Mouse (Mus musculus) heart, embryonic 12.5 days (tissue): ENCODE results near the gene Msl1. TPM values are rescaled to one million over a fixed set of nuclear protein-coding genes. Genes with fewer than 3 reads are reported as not detected.

ENCODE experiments used
- ATAC-seq: fragments of 200-750 bp; cut with Nextera tagmentation; 2 replicates; pipeline ENCODE4 v1.8.0; 2017; ENCODE audit warnings: moderate TSS enrichment, moderate library complexity; ENCODE audit not compliant: insufficient number of reproducible peaks, low FRiP score
- H3K27ac ChIP-seq: fragments of 300-500 bp; sonication (generic); 2 replicates; pipeline ENCODE4 v1.5.1; 2016; ENCODE audit warnings: mild to moderate bottlenecking, moderate library complexity; ENCODE audit not compliant: poor library complexity, severe bottlenecking
- H3K27me3 ChIP-seq: fragments of 300-500 bp; sonication (generic); replicated peaks from 2 replicates; pipeline ENCODE4 v1.6.1; 2016; ENCODE audit warnings: mild to moderate bottlenecking, moderate library complexity
- H3K36me3 ChIP-seq: fragments of 300-500 bp; sonication (generic); 2 replicates; pipeline ENCODE4 v1.6.1; 2016; ENCODE audit warnings: mild to moderate bottlenecking, moderate library complexity
- H3K4me1 ChIP-seq: fragments of 300-500 bp; sonication (generic); replicated peaks from 2 replicates; pipeline ENCODE4 v1.6.1; 2016; ENCODE audit warnings: mild to moderate bottlenecking
- H3K4me2 ChIP-seq: fragments of 300-500 bp; sonication (generic); 2 replicates; pipeline ENCODE4 v1.6.1; 2016; ENCODE audit warnings: mild to moderate bottlenecking, moderate library complexity
- H3K4me3 ChIP-seq: fragments of 300-500 bp; sonication (generic); 2 replicates; pipeline ENCODE4 v1.5.1; 2016; ENCODE audit warnings: mild to moderate bottlenecking
- H3K9ac ChIP-seq: fragments of 300-500 bp; sonication (generic); 2 replicates; pipeline ENCODE4 v1.6.1; 2016; ENCODE audit warnings: mild to moderate bottlenecking, moderate library complexity
- H3K9me3 ChIP-seq: fragments of 300-500 bp; sonication (generic); replicated peaks from 2 replicates; pipeline ENCODE4 v1.6.1; 2016; ENCODE audit warnings: mild to moderate bottlenecking, moderate library complexity
- WGBS: fragments of 180-500 bp; shearing (Covaris S2); methylation state at CpG from one replicate; pipeline ENCODE4 v1.1.7; 2016; 5-methylcytosine and 5-hydroxymethylcytosine counted together
- polyA plus RNA-seq: library from polyadenylated mRNA; unstranded; fragments of >200 nt; fragmentation: Nextera tagmentation; extraction: Ambion mirVana; gene quantifications from 2 replicates; pipeline ENCODE4 v1.2.1, GENCODE M21; 2016

Gene Msl1
- polyA plus RNA-seq, 1 experiment from 2014 or later, result 20.3 TPM

DNA sequence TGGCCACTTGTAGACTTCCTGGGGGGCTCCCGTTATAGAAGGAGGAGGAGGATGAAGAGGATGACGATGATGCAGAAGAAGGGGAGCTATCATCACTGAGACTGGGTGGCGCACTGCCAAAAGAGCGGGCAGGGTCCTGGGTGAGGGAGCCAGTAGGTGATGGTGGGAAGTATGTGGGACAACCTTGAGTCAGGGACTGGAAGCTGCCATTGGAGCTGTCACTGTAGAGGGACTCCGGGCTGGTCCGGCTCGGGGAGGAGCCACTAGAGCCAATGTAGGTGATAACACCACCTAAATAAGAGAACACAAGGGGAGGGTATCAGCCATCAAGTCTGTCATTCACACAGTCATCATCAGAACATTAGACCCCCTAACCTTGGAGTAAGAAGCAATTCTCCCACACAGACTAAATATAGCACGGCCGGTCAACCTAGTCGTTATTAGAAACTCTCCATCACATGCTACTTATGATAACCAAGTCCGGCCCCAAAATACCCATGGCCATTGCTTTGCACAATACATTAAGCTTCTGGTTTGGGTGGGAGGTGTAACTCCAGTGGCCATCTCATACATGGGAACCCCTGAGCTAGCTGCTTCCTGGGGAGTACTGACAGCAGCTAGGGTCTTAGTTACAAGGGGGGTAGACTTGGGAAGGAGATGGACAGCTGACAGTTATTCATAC lies 23.3 kb upstream of the Msl1 start:
- H3K4me2 ChIP-seq, result peak overlapping the region; percentile 85
- peaks cover 91% of the 10 kb centered on the region for H3K4me1 ChIP-seq
- H3K9me3 ChIP-seq, result no peaks in the 10 kb centered on the region
- peak overlapping the region; percentile 29; the same call in 1 of the 2 replicates for H3K9ac ChIP-seq
- H3K36me3 ChIP-seq, result peaks cover 35% of the 10 kb centered on the region
- H3K27me3 ChIP-seq, result no peaks in the 10 kb centered on the region
- ATAC-seq, result no peak
- 63% methylated on average over 11 of the region's 11 CpGs for WGBS
- peak overlapping the region; percentile 97 for H3K27ac ChIP-seq
- H3K4me3 ChIP-seq, result no peak overlapping the region

DNA sequence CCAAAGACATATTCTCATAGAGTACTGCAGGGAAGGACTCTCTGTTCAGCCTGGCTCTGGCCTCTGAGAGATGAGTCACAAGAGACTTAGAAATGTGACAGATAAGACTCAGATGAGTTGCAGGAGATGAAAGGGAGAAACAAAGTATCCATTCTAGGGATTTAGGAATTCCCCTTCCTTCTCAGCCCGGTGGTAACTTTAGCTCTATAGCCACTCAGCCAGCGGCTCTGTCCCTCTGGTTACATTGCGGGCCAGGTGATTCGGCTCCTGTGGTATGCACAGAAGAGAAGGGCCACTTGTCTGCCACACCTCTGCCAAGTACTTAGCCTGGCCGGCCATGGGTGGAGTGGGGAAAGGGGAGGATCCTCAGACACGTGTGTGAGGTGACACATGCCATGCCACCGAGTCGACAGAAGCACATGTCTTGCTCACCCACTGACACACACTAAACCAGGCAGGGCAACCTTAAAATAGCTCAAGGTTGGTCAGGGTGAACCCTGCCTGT lies 22.6 kb upstream of the Msl1 start:
- peak overlapping the region; percentile 85 for H3K4me2 ChIP-seq
- H3K4me1 ChIP-seq, result peaks cover 91% of the 10 kb centered on the region
- peak overlapping the region; percentile 29; the same call in 1 of the 2 replicates for H3K9ac ChIP-seq
- H3K36me3 ChIP-seq, result peaks cover 35% of the 10 kb centered on the region
- H3K27ac ChIP-seq, result peak overlapping the region; percentile 97
- no peak overlapping the region for H3K4me3 ChIP-seq
- 38% methylated on average over 8 of the region's 8 CpGs for WGBS
- H3K9me3 ChIP-seq, result no peaks in the 10 kb centered on the region
- ATAC-seq, result peak; percentile 13; the same call in 1 of the 2 replicates
- no peaks in the 10 kb centered on the region for H3K27me3 ChIP-seq

DNA sequence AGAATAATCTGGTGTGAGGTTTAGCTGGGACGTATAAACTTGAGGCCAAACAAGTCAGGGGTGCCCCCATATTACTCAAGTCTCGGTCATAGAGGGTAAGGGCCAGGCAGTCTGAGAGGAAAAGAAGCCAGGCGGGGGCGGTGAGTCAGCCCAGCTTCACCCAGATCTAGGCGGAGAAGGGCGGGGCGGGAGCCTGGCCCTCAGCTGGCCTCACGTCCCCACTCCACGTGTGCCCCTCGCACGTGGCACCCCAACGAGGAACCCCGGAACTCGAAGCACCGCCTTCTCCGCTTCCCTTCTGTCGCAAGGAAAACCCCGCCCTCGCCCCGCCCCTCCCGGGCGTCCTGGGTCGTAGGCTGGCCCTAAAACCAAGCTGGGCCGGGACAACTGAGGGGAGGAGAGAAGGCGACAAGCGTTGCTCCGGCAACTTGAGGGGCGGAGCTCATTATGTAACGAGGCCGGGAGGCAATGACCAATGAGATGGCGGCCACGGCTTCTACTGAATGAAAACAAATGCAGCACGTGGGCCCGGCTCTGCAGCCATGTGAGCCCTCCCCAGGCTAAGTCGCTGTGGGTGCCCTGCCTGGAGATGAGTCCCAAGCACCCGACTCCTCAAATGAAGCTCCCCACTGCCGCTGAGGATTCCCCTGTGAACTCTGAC lies 21.6 kb upstream of the Msl1 start:
- Histone ChIP-seq H3K27me3 (no peaks in the 10 kb centered on the region), H3K4me1 (peaks cover 85% of the 10 kb centered on the region), H3K27ac (peak overlapping the region; percentile 97), H3K9ac (peak overlapping the region; percentile 66), H3K9me3 (no peaks in the 10 kb centered on the region), H3K4me2 (peak overlapping the region; percentile 85), H3K4me3 (peak overlapping the region; percentile 53), H3K36me3 (peaks cover 29% of the 10 kb centered on the region)
- peak; percentile 87 for ATAC-seq
- WGBS, result under 1% methylated on average over 37 of the region's 37 CpGs

DNA sequence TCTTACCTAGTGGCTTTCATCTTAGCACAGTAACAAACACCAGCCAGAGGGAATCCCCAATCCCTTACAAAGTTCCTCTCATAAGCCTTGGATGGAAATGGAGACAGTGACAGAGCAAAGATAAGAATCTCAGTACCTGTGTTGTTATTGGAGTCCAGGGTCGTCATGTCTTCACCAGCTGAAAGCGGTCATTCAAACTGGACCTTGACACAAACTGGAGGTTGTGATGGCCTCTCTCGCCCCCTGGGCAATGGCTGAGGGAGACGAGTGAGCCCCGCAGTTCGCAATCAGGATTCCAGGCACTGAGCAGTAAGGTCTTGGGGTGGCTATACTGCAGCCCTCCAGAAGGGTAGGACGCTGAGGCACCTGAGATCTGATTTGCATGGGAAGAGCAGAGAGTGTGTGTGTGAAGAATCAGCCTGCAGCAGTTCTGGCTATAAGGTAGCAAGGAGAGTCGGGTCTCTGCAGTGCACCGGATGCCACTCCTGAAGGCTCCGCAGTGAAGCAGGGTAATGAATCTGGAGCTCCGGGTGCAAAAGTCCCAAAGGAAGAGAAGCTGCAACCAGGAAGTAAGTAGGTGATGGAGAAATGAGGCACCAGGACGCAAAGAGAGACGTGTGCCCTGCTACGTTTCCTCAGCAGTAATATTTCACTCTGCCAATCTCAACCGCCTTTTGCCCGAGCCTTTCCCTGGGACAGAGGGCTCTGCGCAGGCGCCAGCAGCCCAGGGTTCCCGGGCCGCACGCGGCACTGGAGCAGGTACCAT lies 20.6 kb upstream of the Msl1 start, which contains the start of gene Nr1d1:
Nr1d1 (minus strand) TSS at position 752 of the 766 bp plus-strand sequence.
- Histone ChIP-seq H3K27me3 (no peaks in the 10 kb centered on the region), H3K9ac (peak within 1 kb of the TSS; percentile 66), H3K9me3 (no peaks in the 10 kb centered on the region), H3K4me2 (peak within 1 kb of the TSS; percentile 85), H3K4me3 (peak within 1 kb of the TSS; percentile 53), H3K36me3 (peaks cover 20% of the 10 kb centered on the region), H3K27ac (peak within 1 kb of the TSS; percentile 97), H3K4me1 (peaks cover 75% of the 10 kb centered on the region)
- WGBS, result under 1% methylated on average over 22 of the region's 22 CpGs
- ATAC-seq, result no peak

DNA sequence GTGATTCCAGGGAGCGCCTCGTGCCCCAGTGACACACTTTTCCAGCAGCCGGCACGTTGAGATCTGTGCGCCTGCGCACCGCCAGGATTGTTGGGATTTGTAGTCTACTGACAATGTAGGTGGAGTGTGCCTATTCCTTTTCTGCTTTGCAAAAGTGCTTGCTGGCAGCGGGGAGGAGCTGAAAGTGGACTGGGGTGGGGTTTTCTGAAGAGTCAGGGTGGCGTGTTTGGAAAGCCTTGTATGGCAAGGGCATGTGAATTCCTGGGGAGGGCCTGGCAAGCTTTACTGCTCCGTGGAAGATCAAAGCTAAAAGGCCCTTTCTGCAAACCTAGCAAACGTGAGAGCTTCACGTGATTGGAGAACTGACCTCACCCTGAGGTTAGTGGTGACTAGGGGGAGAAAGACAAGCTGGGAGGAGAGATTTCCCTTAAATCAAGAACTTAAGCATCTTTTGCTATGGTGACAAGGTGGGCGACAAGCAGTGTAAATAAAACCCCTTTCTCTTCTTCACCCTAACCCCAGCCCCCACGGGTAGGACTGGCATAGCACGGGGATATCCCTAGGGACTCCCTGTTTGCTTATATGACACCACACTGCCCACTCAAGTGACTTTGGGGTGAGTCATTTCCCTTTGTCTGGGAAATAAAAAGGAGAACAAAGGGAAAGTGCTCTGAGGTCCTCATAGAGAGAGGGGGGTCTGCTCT lies 19.8 kb upstream of the Msl1 start:
- Histone ChIP-seq H3K4me2 (peak overlapping the region; percentile 85), H3K9ac (peak overlapping the region; percentile 59), H3K27ac (peak overlapping the region; percentile 97), H3K4me1 (peaks cover 68% of the 10 kb centered on the region), H3K36me3 (peaks cover 13% of the 10 kb centered on the region), H3K9me3 (no peaks in the 10 kb centered on the region), H3K27me3 (no peaks in the 10 kb centered on the region), H3K4me3 (peak overlapping the region; percentile 53)
- peak; percentile 65 for ATAC-seq
- WGBS, result 2% methylated on average over 15 of the region's 15 CpGs

DNA sequence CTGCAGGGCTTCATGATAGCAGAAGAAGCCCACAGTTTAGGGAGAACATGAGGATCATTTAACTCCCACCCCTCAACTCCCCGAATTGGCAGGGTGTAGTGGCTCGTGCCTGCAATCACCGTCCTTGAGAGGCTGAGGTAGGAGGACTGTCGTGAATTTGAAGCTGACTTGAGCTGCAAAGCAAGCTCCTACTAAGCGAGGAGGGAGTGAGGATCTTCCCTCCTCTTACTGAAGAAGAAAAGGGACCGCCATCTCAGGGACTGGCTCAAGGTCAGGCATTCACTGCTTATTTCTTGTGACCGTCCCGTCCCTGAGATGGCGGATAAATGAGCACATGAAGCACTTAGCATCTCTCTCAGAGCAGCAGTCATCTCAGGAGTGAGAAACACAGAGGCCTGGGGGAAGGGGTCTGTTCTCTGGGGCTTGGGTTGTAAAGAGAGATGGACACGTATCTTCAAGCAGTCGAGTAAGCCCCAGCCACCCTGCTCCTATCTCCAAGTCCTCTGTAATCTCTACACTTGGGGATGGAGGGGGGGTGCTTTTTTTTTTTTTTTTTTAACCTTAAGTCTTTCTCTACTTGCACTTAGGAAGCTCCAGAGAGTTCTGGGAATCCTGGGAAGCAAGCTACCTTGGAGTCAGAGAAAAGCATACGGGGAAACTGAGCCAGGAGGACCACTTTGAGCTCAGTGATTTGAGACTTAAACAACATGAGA lies 19.1 kb upstream of the Msl1 start:
- peak overlapping the region; percentile 85 for H3K4me2 ChIP-seq
- ATAC-seq, result no peak
- no peaks in the 10 kb centered on the region for H3K9me3 ChIP-seq
- peak overlapping the region; percentile 59 for H3K9ac ChIP-seq
- H3K27me3 ChIP-seq, result no peaks in the 10 kb centered on the region
- peaks cover 6% of the 10 kb centered on the region for H3K36me3 ChIP-seq
- H3K4me3 ChIP-seq, result peak overlapping the region; percentile 53
- WGBS, result 24% methylated on average over 12 of the region's 12 CpGs
- peak overlapping the region; percentile 97 for H3K27ac ChIP-seq
- peaks cover 63% of the 10 kb centered on the region for H3K4me1 ChIP-seq

DNA sequence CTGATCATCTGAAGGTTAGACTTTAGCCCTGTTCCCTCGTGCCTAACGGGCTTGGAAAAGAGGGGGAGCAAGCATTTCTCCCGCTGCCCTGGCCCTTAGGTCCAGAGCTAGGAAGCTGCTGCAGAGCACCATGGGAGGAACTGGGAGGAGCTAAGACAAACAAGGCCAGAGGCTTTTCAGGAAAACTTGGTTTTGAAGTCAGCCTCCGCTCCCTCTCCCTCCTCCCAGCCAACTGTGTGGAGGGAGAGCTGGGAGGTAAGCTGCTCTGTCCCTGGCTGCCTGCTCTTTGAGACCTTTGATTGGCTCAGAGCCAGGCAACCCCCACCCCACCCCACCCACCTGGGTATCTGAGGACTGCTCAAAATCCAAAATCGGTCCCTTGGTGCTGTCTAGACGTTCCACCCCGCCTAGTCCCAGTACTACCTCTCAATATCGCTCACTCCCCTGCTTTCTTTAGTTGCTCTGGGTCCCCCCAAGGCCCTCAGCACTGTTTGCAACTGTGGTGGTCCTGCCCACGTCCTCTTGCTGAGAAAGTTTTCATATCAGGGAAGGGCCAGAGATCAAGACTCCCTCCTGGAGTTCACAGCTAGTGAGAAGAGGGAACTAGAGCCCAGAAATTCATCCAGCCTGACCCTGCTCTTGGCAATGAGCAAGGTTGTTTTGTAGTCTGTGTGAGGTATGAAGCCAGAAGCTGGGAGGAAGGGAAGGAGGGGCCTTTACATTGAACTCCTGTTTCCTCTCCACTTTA lies 18.3 kb upstream of the Msl1 start:
- no peaks in the 10 kb centered on the region for H3K9me3 ChIP-seq
- peak overlapping the region; percentile 97 for H3K27ac ChIP-seq
- H3K27me3 ChIP-seq, result no peaks in the 10 kb centered on the region
- ATAC-seq, result no peak
- H3K4me2 ChIP-seq, result peak overlapping the region; percentile 85
- peak overlapping the region; percentile 59 for H3K9ac ChIP-seq
- peaks cover 63% of the 10 kb centered on the region for H3K4me1 ChIP-seq
- 16% methylated on average over 9 of the region's 9 CpGs for WGBS
- no peaks in the 10 kb centered on the region for H3K36me3 ChIP-seq
- H3K4me3 ChIP-seq, result peak overlapping the region; percentile 7

DNA sequence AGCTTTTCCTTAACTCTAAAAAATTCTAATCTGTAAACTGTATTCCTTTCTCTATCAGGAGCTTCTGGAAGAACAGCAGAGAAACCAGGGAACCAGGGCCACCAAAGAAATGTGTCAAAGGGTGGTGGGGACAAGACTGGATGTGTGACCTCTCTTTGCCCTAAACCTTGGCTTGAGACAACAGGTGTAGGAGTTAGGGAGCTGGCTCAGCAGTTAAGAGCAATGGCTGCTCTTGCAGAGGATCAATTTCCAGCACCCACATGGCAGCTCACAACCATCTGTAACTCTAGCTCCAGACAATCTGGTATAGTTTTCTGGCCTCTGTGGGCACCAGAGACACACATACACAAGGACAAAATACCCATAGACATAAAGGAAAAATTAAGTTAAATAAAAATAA lies 17.4 kb upstream of the Msl1 start:
- Histone ChIP-seq H3K27me3 (no peaks in the 10 kb centered on the region), H3K27ac (peak overlapping the region; percentile 97), H3K36me3 (no peaks in the 10 kb centered on the region), H3K4me3 (no peak overlapping the region), H3K9me3 (no peaks in the 10 kb centered on the region), H3K4me2 (no peak overlapping the region), H3K9ac (no peak overlapping the region), H3K4me1 (peaks cover 63% of the 10 kb centered on the region)
- no peak for ATAC-seq

DNA sequence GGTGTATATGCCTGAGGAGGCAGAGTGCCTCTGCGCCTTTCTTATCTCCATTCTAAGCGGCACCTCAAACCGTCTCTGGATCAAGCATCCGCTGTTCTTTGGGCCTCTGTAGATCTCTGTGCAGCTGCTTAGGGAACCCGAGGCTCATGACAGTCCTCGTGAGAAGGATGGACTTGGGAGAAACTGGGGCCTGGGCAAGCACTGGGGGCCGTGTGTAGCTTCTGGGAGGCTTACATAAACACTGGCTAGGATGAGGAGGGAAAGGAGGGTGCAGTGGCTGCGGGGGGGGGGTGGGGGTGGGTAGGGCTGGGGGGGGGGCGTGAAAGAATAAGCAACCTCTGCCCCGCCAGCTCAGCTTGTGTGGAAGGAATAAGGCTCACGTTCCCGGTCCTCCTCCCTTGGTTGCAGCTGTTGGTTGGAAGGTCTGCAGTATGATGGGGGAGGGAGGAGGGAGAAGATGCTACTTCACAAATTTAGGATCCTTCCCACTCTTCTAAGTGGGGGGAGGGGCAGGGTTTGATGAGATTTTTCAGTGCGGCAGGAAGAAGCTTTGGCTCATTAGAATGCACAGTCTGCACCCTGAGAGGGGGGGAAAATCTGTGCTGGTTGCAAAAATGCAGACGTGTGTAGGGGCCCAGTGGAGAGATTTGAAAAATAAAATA lies 13.3 kb upstream of the Msl1 start:
- Histone ChIP-seq H3K27ac (peak overlapping the region; percentile 93), H3K36me3 (no peaks in the 10 kb centered on the region), H3K4me1 (peaks cover 67% of the 10 kb centered on the region), H3K9me3 (no peaks in the 10 kb centered on the region), H3K27me3 (no peaks in the 10 kb centered on the region), H3K4me2 (peak overlapping the region; percentile 58), H3K9ac (peak overlapping the region; percentile 36), H3K4me3 (no peak overlapping the region)
- WGBS, result 14% methylated on average over 14 of the region's 14 CpGs
- no peak for ATAC-seq
